Mouse (Mus musculus) brain, adult 2 months (tissue): ENCODE data around the gene Lrp8.
A peak's percentile ranks its signal among the peaks of the same experiment; 100 is the strongest.

Source experiments
- DNase-seq: peaks from one replicate; pipeline ENCODE4 v3.0.0; 2011; ENCODE audit warnings: low read depth, low spot score

The Lrp8 gene

GRCm38 (mm10) chr4:107846795-107847194 lies 44.7 kb downstream of the Lrp8 start:
- peak; percentile 54 for DNase-seq

GRCm38 (mm10) chr4:107848546-107848945 lies 46.5 kb downstream of the Lrp8 start:
- DNase-seq, result no peak

- DNase-seq, result no peak
Measured at GRCm38 (mm10) chr4:107849621-107850020, 47.6 kb downstream of the Lrp8 start.

DNA sequence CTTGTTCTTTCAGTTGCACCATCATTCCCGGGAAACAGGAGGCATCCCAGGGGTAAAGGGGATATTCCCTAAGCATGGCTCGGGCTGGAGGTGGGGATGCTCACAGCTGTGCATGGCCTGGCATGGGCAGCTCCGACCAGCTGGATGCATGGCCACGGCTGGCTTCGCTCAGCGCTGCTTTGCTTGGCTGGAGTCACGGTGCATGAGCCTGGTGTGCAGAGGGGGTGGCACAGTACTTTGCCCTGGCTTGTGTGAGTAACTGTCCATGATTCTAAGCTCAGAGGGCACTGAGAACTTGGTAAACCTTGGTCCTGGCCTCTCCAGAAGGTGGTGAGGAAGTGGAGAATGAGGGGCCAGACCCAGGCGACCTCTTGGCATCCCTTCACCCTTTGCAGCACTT lies 48.0 kb downstream of the Lrp8 start:
- no peak for DNase-seq

- no peak for DNase-seq
Measured at GRCm38 (mm10) chr4:107853333-107853732, 51.3 kb downstream of the Lrp8 start.

- no peak for DNase-seq
Measured at GRCm38 (mm10) chr4:107853836-107854235, 51.8 kb downstream of the Lrp8 start.

DNA sequence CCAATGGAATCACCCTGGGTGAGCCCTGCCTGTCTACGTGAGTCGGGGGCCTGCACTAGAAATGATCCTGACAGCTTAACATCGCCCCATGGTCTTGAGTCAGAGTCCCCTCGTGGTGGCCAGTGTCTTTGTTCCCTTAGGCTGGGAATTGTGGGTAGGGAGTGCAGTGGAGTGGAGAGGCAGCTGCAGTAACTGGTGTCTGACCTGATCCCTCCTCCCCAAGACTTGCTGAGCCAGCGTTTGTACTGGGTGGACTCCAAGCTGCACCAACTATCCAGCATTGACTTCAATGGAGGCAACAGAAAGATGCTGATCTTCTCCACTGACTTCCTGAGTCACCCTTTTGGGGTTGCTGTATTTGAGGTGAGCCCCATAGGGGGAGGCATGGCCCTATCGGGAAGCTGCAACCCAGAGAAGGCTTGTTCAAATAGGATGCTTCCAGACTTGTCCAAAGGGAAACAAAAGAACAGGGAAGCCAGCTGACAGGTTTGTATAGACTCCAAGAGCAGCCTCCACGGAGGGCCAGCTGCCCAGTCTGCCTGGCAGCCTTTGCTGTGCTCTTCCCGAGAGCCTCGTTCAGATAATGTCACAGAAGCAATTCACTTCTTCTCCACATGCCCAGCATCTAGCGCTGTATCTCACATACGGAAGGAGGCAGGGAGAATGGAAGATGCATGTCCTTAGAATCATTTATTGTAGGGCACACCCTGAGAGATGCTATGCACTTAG lies 55.1 kb downstream of the Lrp8 start:
- peak; percentile 91 for DNase-seq

DNA sequence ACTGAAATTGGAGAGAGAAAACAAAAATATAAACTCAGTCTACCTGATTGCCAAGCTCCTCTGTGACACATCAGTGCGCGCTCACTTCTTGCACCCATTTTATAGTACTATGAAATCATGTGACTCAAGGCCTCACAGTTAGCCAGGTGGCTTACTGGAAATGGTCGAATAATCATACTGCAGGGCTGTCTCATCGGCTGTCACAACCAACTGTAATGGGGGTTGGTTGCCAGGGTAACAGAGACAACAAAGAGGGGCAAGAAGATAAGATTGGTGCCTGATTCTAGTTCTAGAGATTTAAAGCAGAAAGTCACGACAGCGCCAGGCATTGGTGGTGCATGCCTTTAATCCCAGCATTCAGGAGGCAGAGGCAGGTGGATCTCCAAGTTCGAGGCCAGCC lies 56.9 kb downstream of the Lrp8 start:
- DNase-seq, result no peak

GRCm38 (mm10) chr4:107864866-107865265 lies 62.8 kb downstream of the Lrp8 start:
- DNase-seq, result peak; percentile 81

DNA sequence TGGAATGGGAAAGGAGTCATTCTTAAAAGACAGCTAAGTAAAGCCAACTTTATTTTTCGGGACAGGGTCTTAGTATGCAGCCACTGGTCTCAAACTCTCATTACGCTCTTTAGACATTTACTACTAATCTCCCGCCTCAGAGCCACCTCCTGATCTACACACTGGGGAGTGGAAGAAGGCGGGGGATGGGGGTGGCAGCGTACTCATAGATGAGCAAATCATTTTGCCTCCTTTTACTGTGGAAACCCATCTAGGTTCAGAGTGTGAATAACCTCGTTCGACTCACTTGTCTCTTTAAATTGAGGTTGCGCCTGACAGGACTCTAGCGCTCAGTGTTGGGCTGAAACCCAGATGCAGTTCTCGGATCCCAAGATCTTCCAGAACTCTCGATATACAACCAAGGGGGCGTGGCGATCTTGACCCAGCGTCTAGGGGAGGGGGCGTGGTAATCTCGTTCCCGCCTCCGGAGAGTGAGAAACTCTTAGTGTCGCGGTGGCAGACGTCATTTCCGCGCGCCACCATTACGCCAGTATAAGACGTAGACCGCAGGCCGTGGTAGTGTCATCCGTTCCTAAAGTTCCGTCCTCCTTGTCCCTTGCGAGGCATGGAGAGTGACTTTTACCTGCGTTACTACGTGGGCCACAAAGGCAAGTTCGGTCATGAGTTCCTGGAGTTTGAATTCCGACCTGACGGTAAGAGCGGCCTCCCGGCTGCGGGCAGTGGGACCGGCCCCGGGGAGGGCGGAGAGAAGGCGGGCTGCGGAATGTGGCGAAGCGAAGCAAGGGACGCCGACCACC lies 77.4 kb downstream of the Lrp8 start, which contains the start of gene Magoh:
Magoh (plus strand) TSS at position 502 of the 797 bp plus-strand sequence.
- peak; percentile 98 for DNase-seq

GRCm38 (mm10) chr4:107881631-107882030 lies 79.6 kb downstream of the Lrp8 start:
- DNase-seq, result no peak

DNA sequence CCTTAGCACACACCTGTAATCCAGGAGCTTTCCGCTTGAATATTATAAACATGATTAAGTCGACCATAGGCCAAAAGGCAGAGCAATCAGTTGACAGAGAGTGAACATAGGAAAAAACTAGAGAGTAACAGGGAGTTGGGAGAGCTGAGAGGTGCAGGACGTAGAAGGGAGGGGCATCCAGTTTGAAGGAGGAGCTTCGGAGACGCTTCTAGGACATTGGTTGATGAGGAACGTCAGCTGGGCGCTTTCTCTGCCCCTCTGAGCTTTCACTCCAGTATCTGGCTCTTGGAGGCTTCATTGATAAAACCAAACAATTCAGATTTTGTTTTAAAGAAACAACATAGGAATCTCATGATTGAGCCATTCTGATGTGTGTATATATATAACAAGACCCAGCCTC lies 84.3 kb downstream of the Lrp8 start:
- DNase-seq, result no peak

DNA sequence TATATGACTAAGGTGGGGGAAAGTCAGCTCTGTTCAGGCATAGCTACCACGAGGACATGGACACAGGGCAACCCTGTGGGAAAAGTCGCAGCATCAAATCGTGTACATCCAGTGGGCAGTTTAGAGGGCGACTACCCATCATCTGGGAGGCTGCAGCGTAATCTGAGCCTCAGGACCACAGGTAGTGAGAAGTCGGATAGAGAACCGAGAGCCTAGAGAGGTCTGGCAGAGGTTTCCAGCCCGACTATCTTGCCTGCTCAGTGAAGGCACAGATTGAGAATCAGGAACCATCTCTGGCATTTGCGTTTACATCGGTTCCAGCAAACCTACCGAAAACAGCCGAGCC lies 87.3 kb downstream of the Lrp8 start:
- no peak for DNase-seq

DNA sequence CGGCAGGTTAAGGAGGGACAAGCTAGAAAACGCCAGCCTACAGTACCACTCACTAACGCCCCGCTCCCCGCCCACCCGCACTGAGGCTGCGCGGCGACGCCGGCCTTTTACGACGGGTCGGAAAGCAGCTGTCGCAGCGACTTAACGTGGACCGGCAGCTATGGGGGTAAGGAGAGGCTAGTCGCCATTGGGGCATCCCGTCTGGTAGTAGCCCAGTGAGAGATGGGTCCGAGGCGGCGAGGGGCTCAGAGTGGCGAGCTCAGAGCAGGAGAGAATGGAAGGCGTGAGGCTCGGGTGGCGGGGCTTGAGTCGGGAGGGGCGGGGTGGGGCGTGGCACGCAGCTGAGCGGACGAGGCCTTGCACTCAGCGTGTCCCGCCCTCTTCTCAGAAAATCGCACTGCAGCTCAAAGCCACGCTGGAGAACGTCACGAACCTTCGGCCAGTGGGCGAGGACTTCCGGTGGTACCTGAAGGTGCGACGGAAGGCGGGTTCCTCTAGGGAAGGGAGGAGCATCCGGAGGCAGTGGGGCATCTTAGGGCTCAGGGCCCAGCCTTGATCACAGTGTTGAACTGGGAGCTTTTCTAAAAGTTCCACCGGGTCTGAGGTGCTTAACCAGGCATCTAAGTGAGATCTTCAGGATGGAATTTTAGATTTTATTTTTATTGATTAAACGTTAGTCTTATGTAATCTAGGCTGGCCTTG lies 87.8 kb downstream of the Lrp8 start, which contains the start of gene 0610037L13Rik:
0610037L13Rik (plus strand) TSS at position 83 of the 702 bp plus-strand sequence.
- peak; percentile 100 for DNase-seq

DNA sequence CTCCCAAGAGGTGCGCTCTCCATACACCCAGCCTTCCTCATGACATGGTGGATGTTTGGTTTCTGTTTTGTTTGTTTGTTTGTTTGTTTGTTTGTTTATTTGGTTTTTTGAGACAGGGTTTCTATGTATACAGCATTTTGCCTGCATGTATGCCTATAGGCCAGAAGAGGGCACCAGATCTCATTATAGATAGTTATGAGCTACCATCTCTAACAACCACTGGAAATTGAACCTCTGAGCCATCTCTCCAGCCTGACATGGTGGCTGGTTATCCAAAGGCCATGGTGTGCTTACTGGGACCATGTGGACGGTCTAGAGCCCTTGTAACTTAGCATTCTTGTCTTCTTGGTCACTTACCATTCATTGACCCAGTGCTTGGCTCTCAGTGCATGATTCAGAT lies 90.6 kb downstream of the Lrp8 start:
- peak; percentile 38 for DNase-seq

DNA sequence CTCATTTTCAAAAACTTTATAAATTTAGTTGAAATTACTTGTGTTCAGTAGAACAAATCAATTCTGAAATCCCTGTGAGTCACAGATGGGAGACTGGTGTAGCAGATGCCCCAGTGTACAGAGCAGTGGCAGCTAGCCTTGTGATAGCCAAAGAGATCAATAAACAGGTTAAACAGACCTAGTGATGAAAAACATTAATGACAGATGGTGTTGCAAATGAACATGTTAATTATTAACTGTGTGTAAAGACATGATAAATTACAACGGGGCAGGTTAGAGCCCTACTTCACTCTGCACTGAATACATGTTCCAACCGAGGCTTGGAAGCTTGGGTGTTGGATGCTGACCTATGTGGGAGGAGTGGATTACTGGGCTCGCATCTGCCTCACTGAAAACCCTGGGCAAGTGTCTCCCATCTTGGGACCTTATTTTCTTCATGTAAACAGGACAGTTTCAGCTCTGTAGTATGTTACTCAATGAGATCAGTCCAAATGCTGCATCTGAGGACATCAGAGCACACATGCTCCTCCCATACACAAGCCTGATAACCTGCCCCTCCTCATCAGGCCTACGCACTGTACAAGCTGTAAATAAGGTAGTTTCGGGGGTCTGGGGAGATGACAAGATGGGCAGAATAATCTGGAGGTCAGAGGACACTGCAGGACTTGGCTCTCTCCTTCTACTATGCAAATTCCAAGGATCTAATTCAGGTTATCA lies 97.3 kb downstream of the Lrp8 start:
- DNase-seq, result no peak

GRCm38 (mm10) chr4:107900206-107900605 lies 98.1 kb downstream of the Lrp8 start:
- no peak for DNase-seq

DNA sequence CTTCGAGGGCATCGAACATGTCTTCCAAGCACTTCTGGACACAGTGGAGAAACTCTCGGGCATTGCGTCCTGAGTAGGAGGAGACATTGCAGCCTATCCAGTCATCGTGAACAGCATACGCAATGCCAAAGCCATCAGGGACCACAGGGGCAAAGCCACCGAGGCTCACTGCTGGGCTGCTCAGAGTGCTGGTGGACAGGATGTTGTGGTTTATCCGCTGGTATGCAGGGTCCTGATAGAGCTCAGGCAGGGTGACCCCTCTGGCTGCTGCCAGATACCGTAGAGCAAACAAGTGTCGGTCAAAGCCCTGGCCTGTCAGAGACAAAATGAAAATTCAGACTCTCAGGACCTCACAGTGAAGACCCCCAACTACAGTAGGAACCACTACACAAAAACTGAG lies 102.2 kb downstream of the Lrp8 start:
- no peak for DNase-seq

DNA sequence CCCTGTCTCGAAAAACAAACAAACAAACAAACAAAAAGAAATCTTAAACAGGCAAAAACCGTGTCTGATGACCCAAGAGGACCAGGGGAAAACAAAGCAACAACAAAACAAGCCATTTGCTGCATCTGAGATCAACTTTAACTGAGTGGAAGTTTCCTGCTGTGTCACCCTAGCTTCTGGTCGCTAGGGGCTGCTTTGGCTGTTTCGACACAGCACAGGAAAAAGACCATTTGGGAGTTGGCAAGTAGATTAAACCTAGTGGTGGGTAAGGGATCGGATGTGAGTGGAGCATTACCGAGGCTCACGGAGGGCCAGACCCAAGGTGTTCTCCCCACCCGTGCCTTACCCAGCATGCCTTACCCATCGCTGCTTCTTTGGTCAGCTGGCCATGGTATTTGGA lies 104.5 kb downstream of the Lrp8 start:
- no peak for DNase-seq

GRCm38 (mm10) chr4:107910020-107910419 lies 108.0 kb downstream of the Lrp8 start:
- no peak for DNase-seq

DNA sequence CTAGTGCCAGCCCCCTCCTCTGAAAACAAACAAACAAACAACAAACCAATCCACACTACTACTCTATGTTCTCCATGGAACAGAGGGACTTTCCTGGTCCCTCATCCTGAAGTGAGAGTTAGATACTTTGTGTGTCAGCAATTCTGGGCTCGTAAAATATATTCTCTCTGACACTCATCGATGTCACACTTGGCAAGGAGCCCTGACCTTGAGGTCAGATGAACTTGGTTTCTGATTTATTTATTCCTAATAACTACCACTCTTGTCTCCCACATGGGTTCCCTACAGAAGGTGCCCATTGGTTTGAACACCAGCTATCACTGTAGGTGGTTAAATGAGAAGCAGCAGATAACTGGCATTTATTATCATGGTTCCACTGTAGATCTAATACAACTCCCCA lies 118.3 kb downstream of the Lrp8 start:
- DNase-seq, result no peak
